Mouse (Mus musculus) thymus, adult 2 months (tissue): ENCODE results near the gene Rpn2. TPM values are rescaled to one million over a fixed set of nuclear protein-coding genes. Genes with fewer than 3 reads are reported as not detected.

Experiments used
- DNase-seq: peaks from one replicate; pipeline ENCODE4 v3.0.0; 2021
- H3K27ac ChIP-seq: fragments of 200-500 bp; 2 replicates; pipeline ENCODE4 v1.5.1; 2012; ENCODE audit warnings: low read length, control low read depth; ENCODE audit not compliant: control insufficient read depth, insufficient read depth
- H3K27me3 ChIP-seq: fragments of 200-500 bp; 2 replicates; pipeline ENCODE4 v1.6.1; 2012; ENCODE audit warnings: mild to moderate bottlenecking, low read length, moderate library complexity, mixed read lengths; ENCODE audit not compliant: control insufficient read depth, insufficient read depth
- H3K36me3 ChIP-seq: fragments of 200-500 bp; 2 replicates; pipeline ENCODE4 v1.6.1; 2012; ENCODE audit warnings: mild to moderate bottlenecking, low read length, moderate library complexity; ENCODE audit not compliant: control insufficient read depth, insufficient read depth
- H3K4me1 ChIP-seq: fragments of 200-500 bp; replicated peaks from 2 replicates; pipeline ENCODE4 v1.6.1; 2012; ENCODE audit warnings: low read length; ENCODE audit not compliant: control insufficient read depth, insufficient read depth
- H3K4me3 ChIP-seq: fragments of 200-500 bp; 2 replicates; pipeline ENCODE4 v1.5.1; 2012; ENCODE audit warnings: mild to moderate bottlenecking, low read length, control low read depth, moderate library complexity; ENCODE audit not compliant: control insufficient read depth, insufficient read depth
- CTCF ChIP-seq: fragments of 200-500 bp; IDR thresholded peaks from 2 replicates; pipeline ENCODE4 v1.5.1; 2012; ENCODE audit warnings: mild to moderate bottlenecking, control low read depth, low read length, moderate library complexity, borderline replicate concordance; ENCODE audit not compliant: control insufficient read depth, poor library complexity, insufficient read depth; ENCODE audit errors: extremely low read depth
- POLR2A ChIP-seq: fragments of 200-500 bp; IDR thresholded peaks from 2 replicates; pipeline ENCODE4 v1.6.1; 2012; ENCODE audit warnings: mild to moderate bottlenecking, low read length, control low read depth, moderate library complexity; ENCODE audit not compliant: control insufficient read depth, poor library complexity, insufficient read depth; ENCODE audit errors: extremely low read depth
- whole genome bisulfite sequencing: fragments of 180-500 bp; shearing (Covaris S2); methylation state at CpG from one replicate; pipeline ENCODE4 v1.1.7; 2018; 5-methylcytosine and 5-hydroxymethylcytosine counted together
- polyA plus RNA-seq: library from polyadenylated mRNA; depleted of rRNA; stranded (reverse); fragments of >200 nt; gene quantifications from 2 replicates; pipeline ENCODE4 v1.2.3, GENCODE M21; 2012

Rpn2 gene
- polyA plus RNA-seq, 1 experiment = 177 TPM

GRCm38 (mm10) chr2:157317220-157317619, 38.4 kb downstream of the Rpn2 start:
- TF ChIP-seq POLR2A (no peak), CTCF (no peak)
- H3K4me1 ChIP-seq = no peaks in the 10 kb centered on the region
- DNase-seq = no peak
- WGBS = 96% methylated on average over 6 of the region's 6 CpGs
- H3K4me3 ChIP-seq = no peak overlapping the region
- no peaks in the 10 kb centered on the region for H3K27me3 ChIP-seq
- H3K36me3 ChIP-seq = peaks cover 72% of the 10 kb centered on the region
- H3K27ac ChIP-seq = no peak overlapping the region

GRCm38 (mm10) chr2:157320135-157320534, 41.3 kb downstream of the Rpn2 start:
- WGBS = 98% methylated on average over 8 of the region's 8 CpGs
- no peak for TF ChIP-seq POLR2A
- TF ChIP-seq CTCF = no peak
- Histone ChIP-seq H3K36me3 (peaks cover 50% of the 10 kb centered on the region), H3K27ac (no peak overlapping the region), H3K4me3 (no peak overlapping the region), H3K4me1 (no peaks in the 10 kb centered on the region), H3K27me3 (no peaks in the 10 kb centered on the region)
- DNase-seq = no peak

GRCm38 (mm10) chr2:157320886-157321285, 42.1 kb downstream of the Rpn2 start:
- 90% methylated on average over 5 of the region's 5 CpGs for WGBS
- TF ChIP-seq POLR2A (no peak), CTCF (no peak)
- H3K27me3 ChIP-seq = no peaks in the 10 kb centered on the region
- no peaks in the 10 kb centered on the region for H3K4me1 ChIP-seq
- H3K36me3 ChIP-seq = peaks cover 52% of the 10 kb centered on the region
- DNase-seq = no peak
- H3K4me3 ChIP-seq = no peak overlapping the region
- no peak overlapping the region for H3K27ac ChIP-seq

- Histone ChIP-seq H3K36me3 (peaks cover 60% of the 10 kb centered on the region), H3K27ac (no peak overlapping the region), H3K27me3 (no peaks in the 10 kb centered on the region), H3K4me1 (no peaks in the 10 kb centered on the region), H3K4me3 (no peak overlapping the region)
- DNase-seq = no peak
- no peak for TF ChIP-seq POLR2A
- no peak for TF ChIP-seq CTCF
- 95% methylated on average over 5 of the region's 5 CpGs for WGBS
Measured at GRCm38 (mm10) chr2:157322029-157322766, 43.4 kb downstream of the Rpn2 start.

- WGBS = 49% methylated on average over 2 of the region's 2 CpGs
Measured at GRCm38 (mm10) chr2:157325238-157325637, 46.4 kb downstream of the Rpn2 start.

GRCm38 (mm10) chr2:157328106-157328505, 49.3 kb downstream of the Rpn2 start:
- TF ChIP-seq POLR2A (no peak), CTCF (no peak)
- peaks cover 18% of the 10 kb centered on the region for H3K36me3 ChIP-seq
- no peak overlapping the region for H3K27ac ChIP-seq
- DNase-seq = no peak
- 94% methylated on average over 5 of the region's 5 CpGs for WGBS
- no peaks in the 10 kb centered on the region for H3K4me1 ChIP-seq
- H3K27me3 ChIP-seq = no peaks in the 10 kb centered on the region
- no peak overlapping the region for H3K4me3 ChIP-seq

More at GRCm38 (mm10) chr2:157325238-157325637, 46.4 kb downstream of the Rpn2 start:
- TF ChIP-seq POLR2A = no peak
- no peak for TF ChIP-seq CTCF
- Histone ChIP-seq H3K4me3 (no peak overlapping the region), H3K36me3 (peaks cover 41% of the 10 kb centered on the region), H3K27me3 (no peaks in the 10 kb centered on the region), H3K4me1 (no peaks in the 10 kb centered on the region), H3K27ac (no peak overlapping the region)
- no peak for DNase-seq

GRCm38 (mm10) chr2:157328570-157328969, 49.8 kb downstream of the Rpn2 start:
- Histone ChIP-seq H3K27me3 (no peaks in the 10 kb centered on the region), H3K4me3 (no peak overlapping the region), H3K27ac (no peak overlapping the region), H3K36me3 (peaks cover 18% of the 10 kb centered on the region), H3K4me1 (no peaks in the 10 kb centered on the region)
- no peak for DNase-seq
- TF ChIP-seq POLR2A (no peak), CTCF (no peak)
- WGBS = 93% methylated on average over 11 of the region's 11 CpGs
